Mouse (Mus musculus): ENCODE results near the gene Dhx16.

GRCm38 (mm10) chr17:35861198-35861857 lies 18.3 kb upstream of the Dhx16 start, which contains the start of gene Nrm:
- TF ChIP-seq USF1 (IDR thresholded peaks at IDR 0.05; ENCODE audit: low read depth) (no peak), CTCF (IDR thresholded peaks at IDR 0.05; ENCODE audit: control insufficient read depth, insufficient read depth, insufficient read length) (peak; percentile 13), MYOG (IDR thresholded peaks at IDR 0.05; ENCODE audit: control insufficient read depth, extremely low read depth, insufficient read length) (no peak), MAX (IDR thresholded peaks at IDR 0.05) (peak; percentile 74), MYOD1 (IDR thresholded peaks at IDR 0.05; ENCODE audit: control insufficient read depth, insufficient read length, low read depth) (no peak)

All from C2C12 (cell line).